Mouse (Mus musculus): ENCODE measurements around the gene Cct4.

Cct4 gene

DNA sequence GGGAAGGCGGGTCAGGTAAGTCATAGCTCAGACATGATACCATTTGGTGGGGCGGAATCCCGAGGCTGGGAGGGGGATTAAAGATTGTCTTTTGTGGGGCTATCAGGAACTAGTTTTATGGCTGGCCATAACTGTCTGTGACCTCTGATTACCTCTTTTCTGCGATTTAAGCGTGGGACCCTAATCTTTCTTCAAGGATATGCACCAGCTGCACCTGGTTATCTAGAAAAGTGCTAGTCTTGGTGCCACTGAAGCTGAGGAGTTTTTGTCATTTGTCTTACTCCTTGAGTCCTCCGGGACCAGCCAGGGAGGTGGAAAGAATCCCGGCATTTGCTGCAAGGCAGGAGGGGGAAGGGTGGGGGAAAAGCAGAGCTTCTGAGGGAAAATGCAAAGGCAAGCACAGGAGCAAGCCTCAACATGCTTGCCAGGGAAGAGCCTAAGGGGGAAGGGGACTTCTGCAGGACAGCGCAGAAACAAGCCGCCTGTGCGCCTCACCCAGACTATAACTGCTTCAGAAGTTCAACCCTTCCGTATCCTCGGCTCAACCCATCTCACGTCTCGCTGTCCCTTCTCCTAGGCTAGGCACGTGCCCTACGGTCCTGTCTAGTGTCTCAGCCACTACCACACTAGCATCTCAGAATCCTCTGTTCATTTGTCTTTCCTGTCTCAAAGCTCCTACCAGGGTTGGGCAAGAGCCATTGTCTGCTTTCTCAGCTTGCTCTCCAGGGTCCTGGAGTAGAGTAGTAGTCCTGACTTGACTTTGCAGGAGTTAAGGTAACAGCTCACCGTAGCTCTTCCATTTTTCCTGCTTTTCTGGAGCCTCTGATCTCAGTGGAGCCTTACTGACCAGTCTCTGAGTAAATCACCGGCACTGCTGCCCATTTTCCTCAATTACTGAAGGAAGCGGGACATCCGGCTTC is 57.6 kb downstream of the Cct4 start:
- no peak for DNase-seq

DNA sequence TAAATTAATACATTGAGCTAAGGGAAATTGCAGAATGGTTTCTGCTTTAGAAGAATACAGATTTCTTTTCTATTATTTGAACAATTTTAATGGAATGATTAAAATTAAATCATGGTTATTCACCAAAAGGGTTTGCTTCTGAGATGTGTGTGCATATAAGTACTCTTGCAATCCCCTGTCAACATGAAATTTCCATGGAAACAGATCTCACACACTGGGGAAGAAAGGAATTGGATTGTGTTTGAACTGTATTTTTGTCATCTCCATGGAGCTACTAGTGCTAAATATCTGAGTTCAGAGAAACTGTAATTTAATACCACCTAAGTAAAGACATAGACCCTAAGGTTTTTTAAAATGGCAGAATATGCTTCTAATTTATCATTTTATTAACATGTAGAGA is 59.3 kb downstream of the Cct4 start:
- no peak for DNase-seq

- DNase-seq: no peak
Observed at GRCm38 (mm10) chr11:23052353-23052752, 62.0 kb downstream of the Cct4 start.

Data from right cerebral cortex, postnatal 25 days (tissue).